Mouse (Mus musculus): ENCODE results near the gene Hist1h2ap. TPM values are rescaled to one million over a fixed set of nuclear protein-coding genes. Genes with fewer than 3 reads are reported as not detected.
"Not testable (repeated sequence)": the region's sequence is repeated elsewhere in the genome, so short reads cannot be mapped to it uniquely, and the experiment has no call there.

Gene Hist1h2ap
- total RNA-seq, 4 experiments from 2014 or later, result 3.1 to 13.1 (median 4.1) TPM; not detected in 1

GRCm38 (mm10) chr13:21811074-21811473, 22.2 kb downstream of the Hist1h2ap start:
- not testable (repeated sequence) for DNase-seq (ENCODE audit: low spot score)

GRCm38 (mm10) chr13:21810073-21810472, 23.2 kb downstream of the Hist1h2ap start, which contains the start of the genes Hist1h2bq and Hist1h2ao:
Gene Hist1h2bq, minus strand, starts transcription at chr13:21810197.
Gene Hist1h2ao, plus strand, starts transcription at chr13:21810465.
- not testable (repeated sequence) for DNase-seq (ENCODE audit: low spot score)

- not testable (repeated sequence) for DNase-seq (ENCODE audit: low spot score)
Observed at GRCm38 (mm10) chr13:21803058-21803457, 30.2 kb downstream of the Hist1h2ap start.

GRCm38 (mm10) chr13:21797163-21797562, 36.1 kb downstream of the Hist1h2ap start:
- not testable (repeated sequence) for DNase-seq (ENCODE audit: low spot score)

GRCm38 (mm10) chr13:21795584-21795983, 37.7 kb downstream of the Hist1h2ap start:
- no peak for DNase-seq (ENCODE audit: low spot score)

GRCm38 (mm10) chr13:21790601-21791283, 42.6 kb downstream of the Hist1h2ap start:
- DNase-seq (ENCODE audit: low spot score), result no peak

GRCm38 (mm10) chr13:21789925-21790324, 43.4 kb downstream of the Hist1h2ap start:
- DNase-seq (ENCODE audit: low spot score), result no peak

GRCm38 (mm10) chr13:21787760-21788593, 45.3 kb downstream of the Hist1h2ap start:
- DNase-seq (ENCODE audit: low spot score), result no peak

GRCm38 (mm10) chr13:21786899-21787629, 46.2 kb downstream of the Hist1h2ap start, which contains the start of the genes Hist1h2an and Hist1h2bp:
Gene Hist1h2an, minus strand, starts transcription at chr13:21787218.
Gene Hist1h2bp, plus strand, starts transcription at chr13:21787461.
- DNase-seq (ENCODE audit: low spot score), result peak; percentile 96

GRCm38 (mm10) chr13:21786189-21786898, 47.0 kb downstream of the Hist1h2ap start:
- DNase-seq (ENCODE audit: low spot score), result no peak

- no peak for DNase-seq (ENCODE audit: low spot score)
Observed at GRCm38 (mm10) chr13:21784311-21784710, 49.0 kb downstream of the Hist1h2ap start.

GRCm38 (mm10) chr13:21783734-21784161, 49.6 kb downstream of the Hist1h2ap start:
- DNase-seq (ENCODE audit: low spot score), result no peak

GRCm38 (mm10) chr13:21783255-21783617, 50.1 kb downstream of the Hist1h2ap start, which contains the start of gene Hist1h3i:
Gene Hist1h3i, minus strand, starts transcription at chr13:21783370.
- peak; percentile 84 for DNase-seq (ENCODE audit: low spot score)

Small RNA genes lying within 50 kb of the gene (microRNA-seq; reads per million reads assigned to microRNA genes)
- not detected for gene Gm19658
- gene Gm44346, result not detected
- not detected for gene Gm44466

Other genes starting within 250 kb of the Hist1h2ap start
- not detected for gene Olfr1362, start 219.5 kb downstream of the Hist1h2ap start, total RNA-seq (2022)
- gene Olfr11, start 191.0 kb downstream of the Hist1h2ap start, total RNA-seq (2022), result not detected
- not detected for gene Olfr1361, start 170.1 kb downstream of the Hist1h2ap start, total RNA-seq (2022)
- gene Olfr1360, start 156.1 kb downstream of the Hist1h2ap start, total RNA-seq (2022), result not detected
- not detected for gene Olfr1359, start 135.4 kb downstream of the Hist1h2ap start, total RNA-seq (2022)
- gene Hist1h2bl, start 117.4 kb downstream of the Hist1h2ap start, total RNA-seq (2022), result 10 to 100 TPM in 1 of 4 experiments, 1 to 10 TPM in 3; 5.4 to 11.8 (median 8.0) TPM
- gene Hist1h2ai, start 117.1 kb downstream of the Hist1h2ap start, total RNA-seq (2022), result 10 to 100 TPM in 2 of 4 experiments, 1 to 10 TPM in 1, not detected in 1; 1.1 to 17.1 (median 12.1) TPM
- 10 to 100 TPM in 2 of 4 experiments, 1 to 10 TPM in 2; 5.0 to 19.2 (median 10.1) TPM for gene Hist1h3h, start 115.8 kb downstream of the Hist1h2ap start, total RNA-seq (2022)
- 1 to 10 TPM in 2 of 4 experiments, under 1 TPM in 1, not detected in 1; 0.94 to 3.0 (median 1.8) TPM for gene Hist1h2bm, start 111.5 kb downstream of the Hist1h2ap start, total RNA-seq (2022)
- gene Hist1h4j, start 98.4 kb downstream of the Hist1h2ap start, total RNA-seq (2022), result 1 to 10 TPM; 1.4 to 4.4 (median 4.0) TPM
- 10 to 100 TPM; 26.9 to 29.6 (median 28.6) TPM for gene Hist1h4k, start 83.0 kb downstream of the Hist1h2ap start, total RNA-seq (2022)
- 1 to 10 TPM in 3 of 4 experiments, not detected in 1; 1.5 to 4.4 (median 2.0) TPM for gene Hist1h2ak, start 79.7 kb downstream of the Hist1h2ap start, total RNA-seq (2022)
- 1 to 10 TPM; 2.0 to 7.1 (median 4.3) TPM for gene Hist1h2bn, start 79.4 kb downstream of the Hist1h2ap start, total RNA-seq (2022)
- gene Hist1h1b, start 52.9 kb downstream of the Hist1h2ap start, total RNA-seq (2022), result 1 to 10 TPM in 3 of 4 experiments, under 1 TPM in 1; 0.62 to 4.7 (median 2.5) TPM
- gene Hist1h3i, start 50.1 kb downstream of the Hist1h2ap start, total RNA-seq (2022), result 10 to 100 TPM in 1 of 4 experiments, 1 to 10 TPM in 3; 6.6 to 10.5 (median 8.8) TPM
- gene Hist1h2an, start 46.3 kb downstream of the Hist1h2ap start, total RNA-seq (2022), result 1 to 10 TPM in 1 of 4 experiments, not detected in 3; 1.1 TPM
- gene Hist1h2bp, start 46.0 kb downstream of the Hist1h2ap start, total RNA-seq (2022), result 1 to 10 TPM in 3 of 4 experiments, under 1 TPM in 1; 0.81 to 6.2 (median 1.3) TPM
- 10 to 100 TPM; 25.7 to 37.7 (median 29.1) TPM for gene Hist1h2bq, start 23.3 kb downstream of the Hist1h2ap start, total RNA-seq (2022)
- 10 to 100 TPM in 1 of 4 experiments, not detected in 3; 16.3 TPM for gene Hist1h2ao, start 23.0 kb downstream of the Hist1h2ap start, total RNA-seq (2022)
- gene Hist1h4m, start 21.8 kb downstream of the Hist1h2ap start, total RNA-seq (2022), result 10 to 100 TPM; 22.8 to 37.8 (median 29.3) TPM
- 10 to 100 TPM in 3 of 4 experiments, 1 to 10 TPM in 1; 6.1 to 17.9 (median 14.8) TPM for gene Hist1h4n, start 1.3 kb downstream of the Hist1h2ap start, total RNA-seq (2022)
- 10 to 100 TPM; 25.5 to 37.9 (median 28.9) TPM for gene Hist1h2br, start 236 bp upstream of the Hist1h2ap start, total RNA-seq (2022)
- 1 to 10 TPM in 1 of 4 experiments, under 1 TPM in 3; 0.46 to 1.0 (median 0.83) TPM for gene Zfp184, start 111.6 kb upstream of the Hist1h2ap start, total RNA-seq (2022)
- not detected for gene Pom121l2, start 147.7 kb upstream of the Hist1h2ap start, total RNA-seq (2022)
- under 1 TPM in 1 of 4 experiments, not detected in 3; 0.22 TPM for gene Prss16, start 176.2 kb upstream of the Hist1h2ap start, total RNA-seq (2022)
- gene Hist1h2ah, start 202.1 kb upstream of the Hist1h2ap start, total RNA-seq (2022), result 10 to 100 TPM in 2 of 4 experiments, 1 to 10 TPM in 2; 1.7 to 11.1 (median 9.1) TPM
- 10 to 100 TPM in 1 of 4 experiments, 1 to 10 TPM in 3; 4.6 to 13.2 (median 8.3) TPM for gene Hist1h2bk, start 202.4 kb upstream of the Hist1h2ap start, total RNA-seq (2022)
- 10 to 100 TPM; 11.6 to 17.7 (median 15.2) TPM for gene Hist1h4i, start 207.9 kb upstream of the Hist1h2ap start, total RNA-seq (2022)
- 10 to 100 TPM in 1 of 4 experiments, 1 to 10 TPM in 3; 2.7 to 12.6 (median 6.6) TPM for gene Hist1h2ag, start 209.4 kb upstream of the Hist1h2ap start, total RNA-seq (2022)
- gene Hist1h2bj, start 209.7 kb upstream of the Hist1h2ap start, total RNA-seq (2022), result 1 to 10 TPM; 1.4 to 7.1 (median 2.5) TPM

Data from heart, adult 8-10 months (tissue).